Mouse (Mus musculus): ENCODE data around the gene Ptprd. TPM values are rescaled to one million over a fixed set of nuclear protein-coding genes. Genes with fewer than 3 reads are reported as not detected.

The Ptprd gene
- polyA plus RNA-seq, 1 experiment from 2014 or later = not detected

GRCm38 (mm10) chr4:77107291-77107690 lies 1104.5 kb downstream of the Ptprd start:
- no peak overlapping the region for H3K27ac ChIP-seq
- no peaks in the 10 kb centered on the region for H3K79me2 ChIP-seq (ENCODE audit: inconsistent target)
- H3K4me3 ChIP-seq (ENCODE audit: inconsistent target) = no peak overlapping the region
- WGBS (ENCODE audit: missing documents) = 86% methylated on average over 1 of the region's 2 CpGs
- no peaks in the 10 kb centered on the region for H3K36me3 ChIP-seq (ENCODE audit: inconsistent target)

DNA sequence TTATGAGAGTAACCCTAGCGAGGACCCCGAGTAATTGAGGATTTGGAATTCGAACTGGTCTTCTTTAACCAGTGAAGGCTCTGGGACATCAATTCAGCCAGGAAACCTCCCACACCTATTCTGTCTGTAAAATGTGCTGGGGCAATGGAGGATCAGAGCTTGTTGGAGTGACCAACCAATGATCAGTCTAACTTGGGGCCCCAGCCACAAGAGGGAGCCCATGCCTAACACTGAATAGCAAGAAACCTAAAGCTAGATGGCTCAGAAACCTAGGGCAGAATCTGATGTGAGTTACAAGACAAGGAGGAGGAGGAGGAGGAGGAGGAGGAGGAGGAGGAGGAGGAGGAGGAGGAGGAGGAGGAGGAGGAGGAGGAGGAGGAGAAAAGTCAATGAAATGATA lies 1128.6 kb downstream of the Ptprd start:
- Histone ChIP-seq H3K79me2 (ENCODE audit: inconsistent target) (no peaks in the 10 kb centered on the region), H3K36me3 (ENCODE audit: inconsistent target) (no peaks in the 10 kb centered on the region), H3K4me3 (ENCODE audit: inconsistent target) (no peak overlapping the region), H3K27ac (no peak overlapping the region)
- WGBS (ENCODE audit: missing documents) = 46% methylated on average over 3 of the region's 3 CpGs

DNA sequence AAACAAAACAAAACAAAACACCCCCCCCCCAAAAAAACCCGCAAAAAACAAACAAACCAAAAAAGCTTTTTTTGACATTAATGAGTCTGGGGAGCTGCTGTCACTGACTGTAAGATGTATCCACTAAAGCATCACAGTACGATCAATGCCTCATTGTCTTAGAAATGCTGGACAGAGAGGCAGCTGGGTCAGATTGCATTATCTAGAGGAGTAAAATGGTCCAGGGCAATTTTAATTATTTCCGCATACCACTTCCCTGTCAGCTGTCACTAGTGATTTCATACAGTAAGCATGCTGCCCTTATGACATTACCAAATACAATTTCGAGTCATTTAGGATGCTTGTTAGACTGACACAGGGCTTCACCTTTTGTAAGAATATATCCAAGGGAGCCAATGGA lies 1134.2 kb downstream of the Ptprd start:
- no peaks in the 10 kb centered on the region for H3K36me3 ChIP-seq (ENCODE audit: inconsistent target)
- H3K4me3 ChIP-seq (ENCODE audit: inconsistent target) = no peak overlapping the region
- H3K27ac ChIP-seq = no peak overlapping the region
- 92% methylated on average over 4 of the region's 4 CpGs for WGBS (ENCODE audit: missing documents)
- H3K79me2 ChIP-seq (ENCODE audit: inconsistent target) = no peaks in the 10 kb centered on the region

GRCm38 (mm10) chr4:77050536-77051207 lies 1161.1 kb downstream of the Ptprd start:
- Histone ChIP-seq H3K36me3 (ENCODE audit: inconsistent target) (no peaks in the 10 kb centered on the region), H3K27ac (no peak overlapping the region), H3K79me2 (ENCODE audit: inconsistent target) (no peaks in the 10 kb centered on the region), H3K4me3 (ENCODE audit: inconsistent target) (no peak overlapping the region)
- 87% methylated on average over 6 of the region's 6 CpGs for WGBS (ENCODE audit: missing documents)

- H3K79me2 ChIP-seq (ENCODE audit: inconsistent target) = no peaks in the 10 kb centered on the region
- H3K27ac ChIP-seq = no peak overlapping the region
- H3K36me3 ChIP-seq (ENCODE audit: inconsistent target) = no peaks in the 10 kb centered on the region
- H3K4me3 ChIP-seq (ENCODE audit: inconsistent target) = no peak overlapping the region
- 67% methylated on average over 1 of the region's 1 CpGs for WGBS (ENCODE audit: missing documents)
These were observed 1207.3 kb downstream of the Ptprd start for GRCm38 (mm10) chr4:77004483-77004882.

GRCm38 (mm10) chr4:76996172-76996571 lies 1215.6 kb downstream of the Ptprd start:
- 87% methylated on average over 4 of the region's 4 CpGs for WGBS (ENCODE audit: missing documents)
- H3K4me3 ChIP-seq (ENCODE audit: inconsistent target) = no peak overlapping the region
- H3K79me2 ChIP-seq (ENCODE audit: inconsistent target) = no peaks in the 10 kb centered on the region
- H3K27ac ChIP-seq = no peak overlapping the region
- H3K36me3 ChIP-seq (ENCODE audit: inconsistent target) = no peaks in the 10 kb centered on the region

- Histone ChIP-seq H3K36me3 (ENCODE audit: inconsistent target) (no peaks in the 10 kb centered on the region), H3K79me2 (ENCODE audit: inconsistent target) (no peaks in the 10 kb centered on the region), H3K27ac (no peak overlapping the region), H3K4me3 (ENCODE audit: inconsistent target) (no peak overlapping the region)
- WGBS (ENCODE audit: missing documents) = 100% methylated on average over 1 of the region's 1 CpGs
These were observed 1221.8 kb downstream of the Ptprd start for GRCm38 (mm10) chr4:76989961-76990360.

GRCm38 (mm10) chr4:76977056-76977809 lies 1234.5 kb downstream of the Ptprd start:
- H3K36me3 ChIP-seq (ENCODE audit: inconsistent target) = no peaks in the 10 kb centered on the region
- no peak overlapping the region for H3K27ac ChIP-seq
- WGBS (ENCODE audit: missing documents) = 74% methylated on average over 3 of the region's 3 CpGs
- no peak overlapping the region for H3K4me3 ChIP-seq (ENCODE audit: inconsistent target)
- H3K79me2 ChIP-seq (ENCODE audit: inconsistent target) = no peaks in the 10 kb centered on the region

GRCm38 (mm10) chr4:76948251-76948650 lies 1263.5 kb downstream of the Ptprd start:
- 42% methylated on average over 3 of the region's 3 CpGs for WGBS (ENCODE audit: missing documents)
- Histone ChIP-seq H3K36me3 (ENCODE audit: inconsistent target) (no peaks in the 10 kb centered on the region), H3K79me2 (ENCODE audit: inconsistent target) (no peaks in the 10 kb centered on the region), H3K4me3 (ENCODE audit: inconsistent target) (no peak overlapping the region), H3K27ac (no peak overlapping the region)

DNA sequence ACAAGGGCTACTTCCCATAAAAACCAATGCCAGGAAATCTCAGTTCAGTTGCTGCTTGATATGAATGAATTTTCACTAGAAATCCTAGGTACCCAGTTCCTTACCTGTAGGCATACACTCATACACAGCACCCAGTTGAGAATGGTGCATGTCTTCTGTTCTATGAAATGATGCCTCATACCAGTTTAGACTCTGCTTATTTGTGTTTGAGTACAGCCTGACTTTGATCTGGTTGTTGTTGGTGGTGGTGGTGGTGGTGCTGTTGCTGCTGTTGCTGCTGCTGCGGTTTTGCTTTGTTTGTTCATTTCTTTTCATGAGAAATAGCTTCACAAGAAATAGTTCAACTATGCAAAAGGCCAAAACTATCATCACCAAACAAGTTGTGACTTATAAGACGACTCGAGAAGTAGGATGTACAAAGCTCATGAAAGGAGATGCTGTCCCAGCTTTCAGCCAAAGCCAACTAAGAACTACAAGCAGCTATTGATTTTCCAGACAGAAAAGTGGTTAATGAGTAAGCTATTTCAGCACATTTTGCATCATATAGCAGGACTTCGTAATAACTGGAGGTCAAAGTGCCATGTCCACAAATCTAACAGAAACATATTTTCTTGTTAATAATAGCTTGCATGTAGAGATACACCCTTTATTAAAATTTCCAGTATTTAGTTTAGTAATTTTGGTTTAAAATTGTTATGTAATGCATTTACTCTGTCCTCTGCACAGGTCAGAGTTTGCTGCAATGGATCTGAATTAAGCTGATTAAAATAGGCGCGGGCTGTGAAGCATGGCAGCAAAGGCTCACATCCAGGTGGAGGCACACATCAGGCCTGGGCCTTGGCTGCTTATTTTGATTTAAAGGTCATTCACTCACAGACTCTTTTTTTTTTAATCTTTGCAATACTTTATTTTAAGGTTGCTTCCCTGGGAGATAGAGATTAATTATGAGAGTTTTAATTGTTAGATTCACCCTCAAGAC lies 1270.1 kb downstream of the Ptprd start:
- no peaks in the 10 kb centered on the region for H3K79me2 ChIP-seq (ENCODE audit: inconsistent target)
- WGBS (ENCODE audit: missing documents) = 82% methylated on average over 6 of the region's 6 CpGs
- no peaks in the 10 kb centered on the region for H3K36me3 ChIP-seq (ENCODE audit: inconsistent target)
- no peak overlapping the region for H3K27ac ChIP-seq
- H3K4me3 ChIP-seq (ENCODE audit: inconsistent target) = no peak overlapping the region

DNA sequence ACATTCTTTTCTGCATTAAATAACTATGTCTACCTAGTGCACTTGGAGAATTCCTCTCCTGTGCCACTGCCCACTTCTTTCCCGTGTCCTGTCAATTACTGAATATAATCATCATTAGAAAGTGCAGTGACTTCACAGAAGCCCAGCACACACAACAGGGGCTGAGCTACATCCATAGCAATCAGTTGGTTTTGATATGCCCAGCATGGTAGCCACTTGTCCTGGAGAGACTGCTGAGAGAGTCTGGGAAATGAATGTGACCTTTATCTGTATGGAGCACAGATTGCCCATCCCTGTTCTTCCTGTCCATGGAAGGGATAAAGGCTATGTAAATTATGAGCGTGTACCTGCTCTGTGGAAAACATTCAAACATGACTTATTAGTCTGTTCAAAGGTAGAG lies 1280.2 kb downstream of the Ptprd start:
- H3K79me2 ChIP-seq (ENCODE audit: inconsistent target) = no peaks in the 10 kb centered on the region
- no peak overlapping the region for H3K27ac ChIP-seq
- 75% methylated on average over 2 of the region's 2 CpGs for WGBS (ENCODE audit: missing documents)
- H3K4me3 ChIP-seq (ENCODE audit: inconsistent target) = no peak overlapping the region
- no peaks in the 10 kb centered on the region for H3K36me3 ChIP-seq (ENCODE audit: inconsistent target)

DNA sequence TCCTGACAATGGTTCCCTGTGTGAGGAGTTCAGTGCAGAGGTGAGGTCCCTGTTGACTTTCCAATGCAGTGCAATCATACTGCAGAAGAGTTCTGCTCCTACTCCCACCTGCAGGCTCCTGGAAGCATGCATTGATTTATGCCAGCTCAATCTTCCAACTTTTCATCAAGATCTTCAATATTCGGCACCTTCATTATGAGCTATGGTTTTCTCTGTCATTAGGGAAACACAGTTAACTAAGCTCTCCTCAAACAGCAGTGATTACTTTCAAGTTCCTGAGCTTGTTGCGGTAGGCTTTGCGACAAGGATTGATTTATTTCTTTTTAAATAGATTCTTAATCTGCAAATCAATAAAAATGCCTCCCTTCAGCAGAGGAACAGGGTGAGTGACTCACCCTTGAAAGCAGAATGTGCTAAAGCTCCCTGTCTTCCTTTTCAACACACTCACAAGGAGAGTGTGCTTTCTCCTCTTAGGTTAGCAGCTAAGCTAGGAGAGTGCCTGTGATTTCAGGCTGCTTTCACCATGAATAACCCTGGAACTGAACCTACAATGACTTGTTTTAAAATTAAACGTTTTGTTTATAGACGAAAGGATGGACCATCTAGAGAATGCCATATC lies 1298.1 kb downstream of the Ptprd start:
- no peaks in the 10 kb centered on the region for H3K36me3 ChIP-seq (ENCODE audit: inconsistent target)

DNA sequence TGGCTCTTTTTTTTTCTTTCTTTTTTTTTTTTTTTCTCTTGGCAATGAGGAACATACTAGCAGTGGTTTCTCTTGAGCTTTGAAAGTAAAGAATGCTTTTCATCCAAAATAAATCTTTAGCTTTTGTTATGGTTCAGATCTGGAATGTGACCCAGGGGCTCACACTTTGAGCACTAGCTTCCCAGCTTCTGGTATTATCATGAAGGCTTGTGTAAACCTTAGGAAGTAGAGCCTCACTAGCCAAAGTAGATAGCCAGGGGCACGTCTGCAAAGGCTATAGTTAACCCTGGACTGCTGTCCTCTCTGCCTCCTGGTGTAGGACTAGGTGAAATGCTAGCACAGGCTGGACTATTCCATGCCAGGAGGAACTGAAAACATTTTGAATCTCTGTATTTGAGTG lies 1310.1 kb downstream of the Ptprd start:
- H3K4me3 ChIP-seq (ENCODE audit: inconsistent target) = no peak overlapping the region
- no peaks in the 10 kb centered on the region for H3K36me3 ChIP-seq (ENCODE audit: inconsistent target)
- H3K27ac ChIP-seq = no peak overlapping the region
- H3K79me2 ChIP-seq (ENCODE audit: inconsistent target) = no peaks in the 10 kb centered on the region
- 45% methylated on average over 1 of the region's 1 CpGs for WGBS (ENCODE audit: missing documents)

More for the DNA sequence above, 1298.1 kb downstream of the Ptprd start:
- H3K79me2 ChIP-seq (ENCODE audit: inconsistent target) = no peaks in the 10 kb centered on the region
- H3K4me3 ChIP-seq (ENCODE audit: inconsistent target) = no peak overlapping the region
- WGBS (ENCODE audit: missing documents) = 72% methylated on average over 5 of the region's 5 CpGs
- H3K27ac ChIP-seq = no peak overlapping the region

- Histone ChIP-seq H3K79me2 (ENCODE audit: inconsistent target) (no peaks in the 10 kb centered on the region), H3K4me3 (ENCODE audit: inconsistent target) (no peak overlapping the region), H3K36me3 (ENCODE audit: inconsistent target) (no peaks in the 10 kb centered on the region), H3K27ac (no peak overlapping the region)
- no CpG with 5 or more reads among the region's 1 CpGs for WGBS (ENCODE audit: missing documents)
These were observed 1322.1 kb downstream of the Ptprd start for GRCm38 (mm10) chr4:76889669-76890068.
